Mouse (Mus musculus) heart, embryonic 12.5 days (tissue): ENCODE measurements around the gene Zfp638. TPM values are rescaled to one million over a fixed set of nuclear protein-coding genes. Genes with fewer than 3 reads are reported as not detected.
"Not testable (repeated sequence)": the region's sequence is repeated elsewhere in the genome, so short reads cannot be mapped to it uniquely, and the experiment has no call there.

Experiments
- ATAC-seq: fragments of 200-750 bp; cut with Nextera tagmentation; 2 replicates; pipeline ENCODE4 v1.8.0; 2017; ENCODE audit warnings: moderate TSS enrichment, moderate library complexity; ENCODE audit not compliant: insufficient number of reproducible peaks, low FRiP score
- H3K27ac ChIP-seq: fragments of 300-500 bp; sonication (generic); 2 replicates; pipeline ENCODE4 v1.5.1; 2016; ENCODE audit warnings: mild to moderate bottlenecking, moderate library complexity; ENCODE audit not compliant: poor library complexity, severe bottlenecking
- H3K27me3 ChIP-seq: fragments of 300-500 bp; sonication (generic); replicated peaks from 2 replicates; pipeline ENCODE4 v1.6.1; 2016; ENCODE audit warnings: mild to moderate bottlenecking, moderate library complexity
- H3K36me3 ChIP-seq: fragments of 300-500 bp; sonication (generic); 2 replicates; pipeline ENCODE4 v1.6.1; 2016; ENCODE audit warnings: mild to moderate bottlenecking, moderate library complexity
- H3K4me1 ChIP-seq: fragments of 300-500 bp; sonication (generic); replicated peaks from 2 replicates; pipeline ENCODE4 v1.6.1; 2016; ENCODE audit warnings: mild to moderate bottlenecking
- H3K4me2 ChIP-seq: fragments of 300-500 bp; sonication (generic); 2 replicates; pipeline ENCODE4 v1.6.1; 2016; ENCODE audit warnings: mild to moderate bottlenecking, moderate library complexity
- H3K4me3 ChIP-seq: fragments of 300-500 bp; sonication (generic); 2 replicates; pipeline ENCODE4 v1.5.1; 2016; ENCODE audit warnings: mild to moderate bottlenecking
- H3K9ac ChIP-seq: fragments of 300-500 bp; sonication (generic); 2 replicates; pipeline ENCODE4 v1.6.1; 2016; ENCODE audit warnings: mild to moderate bottlenecking, moderate library complexity
- H3K9me3 ChIP-seq: fragments of 300-500 bp; sonication (generic); replicated peaks from 2 replicates; pipeline ENCODE4 v1.6.1; 2016; ENCODE audit warnings: mild to moderate bottlenecking, moderate library complexity
- WGBS: fragments of 180-500 bp; shearing (Covaris S2); methylation state at CpG from one replicate; pipeline ENCODE4 v1.1.7; 2016; 5-methylcytosine and 5-hydroxymethylcytosine counted together
- polyA plus RNA-seq: library from polyadenylated mRNA; unstranded; fragments of >200 nt; fragmentation: Nextera tagmentation; extraction: Ambion mirVana; gene quantifications from 2 replicates; pipeline ENCODE4 v1.2.1, GENCODE M21; 2016

Gene Zfp638
- polyA plus RNA-seq, 1 experiment from 2014 or later: 53.2 TPM

GRCm38 (mm10) chr6:84029775-84030174 lies 162.9 kb downstream of the Zfp638 start:
- Histone ChIP-seq H3K9me3 (0 out of 2 replicates have a peak, but pooled peaks cover 2% of the 10 kb centered on the region), H3K9ac (no peak overlapping the region), H3K4me1 (peaks cover 16% of the 10 kb centered on the region), H3K36me3 (peaks cover 18% of the 10 kb centered on the region), H3K4me2 (no peak overlapping the region), H3K27me3 (no peaks in the 10 kb centered on the region), H3K4me3 (no peak overlapping the region), H3K27ac (no peak overlapping the region)
- ATAC-seq: no peak
- WGBS: 90% methylated on average over 7 of the region's 7 CpGs

- H3K4me2 ChIP-seq, H3K27ac ChIP-seq, H3K9me3 ChIP-seq, ATAC-seq, H3K36me3 ChIP-seq, H3K9ac ChIP-seq, H3K4me3 ChIP-seq, H3K27me3 ChIP-seq: not testable (repeated sequence)
- 57% methylated on average over 5 of the region's 5 CpGs for WGBS
- H3K4me1 ChIP-seq: peaks cover 15% of the 10 kb centered on the region
Observed at GRCm38 (mm10) chr6:84032516-84032915, 165.6 kb downstream of the Zfp638 start.

Other genes starting within 250 kb of the Zfp638 start
- 0.33 and 0.40 TPM in 2 replicates for gene Clec4f, start 210.9 kb upstream of the Zfp638 start, polyA plus RNA-seq
- gene Cd207, start 189.3 kb upstream of the Zfp638 start, polyA plus RNA-seq: not detected in 2 replicates
- gene Vax2, start 155.8 kb upstream of the Zfp638 start, polyA plus RNA-seq: 0.14 TPM in 1 of 2 replicates, not detected in the other
- gene Atp6v1b1, start 124.1 kb upstream of the Zfp638 start, polyA plus RNA-seq: not detected in 2 replicates
- gene Ankrd53, start 104.5 kb upstream of the Zfp638 start, polyA plus RNA-seq: not detected in 2 replicates
- 67.7 and 76.3 TPM in 2 replicates for gene Tex261, start 91.3 kb upstream of the Zfp638 start, polyA plus RNA-seq
- gene Nagk, start 72.1 kb upstream of the Zfp638 start, polyA plus RNA-seq: 51.6 and 54.1 TPM in 2 replicates
- gene Paip2b, start 35.4 kb upstream of the Zfp638 start, polyA plus RNA-seq: 12.2 and 13.6 TPM in 2 replicates
- 17.6 and 17.9 TPM in 2 replicates for gene Dysf, start 141.5 kb downstream of the Zfp638 start, polyA plus RNA-seq